Mouse (Mus musculus) C2C12 (cell line): Measurements from ENCODE around the gene Cnnm3.

Experiments used
- CTCF ChIP-seq: IDR thresholded peaks from one replicate; pipeline ENCODE4 v1.5.1; 2011; ENCODE audit not compliant: control insufficient read depth, insufficient read depth, insufficient read length
- MAX ChIP-seq: IDR thresholded peaks from one replicate; pipeline ENCODE4 v1.6.1; 2011; ENCODE audit warnings: mild to moderate bottlenecking, control low read depth
- MYOG ChIP-seq: IDR thresholded peaks from one replicate; pipeline ENCODE4 v1.6.1; 2011; ENCODE audit not compliant: control insufficient read depth, insufficient read length; ENCODE audit errors: extremely low read depth
- USF1 ChIP-seq: IDR thresholded peaks from one replicate; pipeline ENCODE4 v1.6.1; 2011; ENCODE audit warnings: low read depth, mild to moderate bottlenecking, control low read depth, moderate library complexity

- no peak for TF ChIP-seq CTCF
- TF ChIP-seq USF1, result no peak
- no peak for TF ChIP-seq MYOG
- no peak for TF ChIP-seq MAX
These were observed 61.9 kb downstream of the Cnnm3 start for GRCm38 (mm10) chr1:36573524-36573923.
